Comparison of ENCODE assay signal across 8 mouse cellular contexts in genomic region chr7:27448421-27449206, GRCm38 (mm10). TPM values are rescaled to one million over a fixed set of nuclear protein-coding genes. Genes with fewer than 3 reads are reported as not detected.
DNase-seq lines count a peak whose midpoint lies in the region; ATAC-seq lines count a peak whose summit lies in the region.

No protein-coding gene starts in this region.

- peak overlapping the region; percentile 84 for H3K9ac ChIP-seq in heart, embryonic 13.5 days
- H3K9ac ChIP-seq in limb, embryonic 11.5 days (ENCODE audit: low read length) = no peak overlapping the region
- peak overlapping the region; percentile 67; the same call in 1 of the 2 replicates for H3K9ac ChIP-seq in midbrain, embryonic 16.5 days (ENCODE audit: low read depth, low read length)

- H3K27me3 ChIP-seq in heart, embryonic 13.5 days (replicated peaks) = peaks cover 31% of the 10 kb centered on the region
- peaks cover 24% of the 10 kb centered on the region for H3K27me3 ChIP-seq in limb, embryonic 11.5 days (ENCODE audit: control insufficient read depth, insufficient read depth, low read length)
- no peaks in the 10 kb centered on the region for H3K27me3 ChIP-seq in midbrain, embryonic 16.5 days (ENCODE audit: control insufficient read depth, insufficient read depth, low read depth, low read length)

- no peak for ATAC-seq in heart, embryonic 13.5 days (ENCODE audit: extremely low read depth, insufficient number of reproducible peaks, low FRiP score, low TSS enrichment)
- 0 out of 2 replicates have a peak, but pooled peaks have one; percentile 2 for ATAC-seq in limb, embryonic 11.5 days (ENCODE audit: insufficient number of reproducible peaks, low FRiP score, low TSS enrichment, low read depth)
- no peak for ATAC-seq in midbrain, embryonic 16.5 days

- peak; percentile 16 for DNase-seq in embryo, embryonic 10.5 days (ENCODE audit: low spot score)
- no peak for DNase-seq in embryo, embryonic 10 days (ENCODE audit: low spot score)
- DNase-seq in 3T3-L1 (ENCODE audit: low read depth, low spot score) = peak; percentile 26
- peak; percentile 70 to 76 for DNase-seq in cerebellum, postnatal 10 days
- DNase-seq in limb, embryonic 11.5 days (ENCODE audit: low spot score) = no peak
- DNase-seq in retina, embryonic 14.5 days (ENCODE audit: low spot score) = no peak

- peak overlapping the region; percentile 98 for H3K4me2 ChIP-seq in heart, embryonic 13.5 days
- peak overlapping the region; percentile 89 for H3K4me2 ChIP-seq in limb, embryonic 11.5 days (ENCODE audit: low read depth, severe bottlenecking)
- peak overlapping the region; percentile 92 for H3K4me2 ChIP-seq in midbrain, embryonic 16.5 days (ENCODE audit: low read length)

- H3K36me3 ChIP-seq in heart, embryonic 13.5 days = no peaks in the 10 kb centered on the region
- H3K36me3 ChIP-seq in limb, embryonic 11.5 days (ENCODE audit: control insufficient read depth, insufficient read depth, low read length) = no peaks in the 10 kb centered on the region
- H3K36me3 ChIP-seq in midbrain, embryonic 16.5 days (ENCODE audit: control insufficient read depth, insufficient read depth, low read length) = no peaks in the 10 kb centered on the region

- 47% methylated on average over 15 of the region's 15 CpGs for WGBS in heart, embryonic 13.5 days
- WGBS in limb, embryonic 11.5 days = 59% methylated on average over 15 of the region's 15 CpGs
- WGBS in midbrain, embryonic 16.5 days = 58% methylated on average over 15 of the region's 15 CpGs

- peak overlapping the region; percentile 79 for H3K27ac ChIP-seq in heart, embryonic 13.5 days (replicated peaks)
- H3K27ac ChIP-seq in limb, embryonic 11.5 days (replicated peaks; ENCODE audit: low read depth, low read length) = peak overlapping the region; percentile 42; the same call in 1 of the 2 replicates
- no peak overlapping the region for H3K27ac ChIP-seq in midbrain, embryonic 16.5 days (ENCODE audit: low read length)

- H3K4me3 ChIP-seq in heart, embryonic 13.5 days = peak overlapping the region; percentile 71
- peak overlapping the region; percentile 49 for H3K4me3 ChIP-seq in limb, embryonic 11.5 days (ENCODE audit: low read depth, low read length)
- H3K4me3 ChIP-seq in midbrain, embryonic 16.5 days (ENCODE audit: low read depth, low read length) = peak overlapping the region; percentile 76

- no peaks in the 10 kb centered on the region for H3K9me3 ChIP-seq in heart, embryonic 13.5 days
- H3K9me3 ChIP-seq in limb, embryonic 11.5 days (ENCODE audit: control insufficient read depth, low read length) = no peaks in the 10 kb centered on the region
- H3K9me3 ChIP-seq in midbrain, embryonic 16.5 days (replicated peaks; ENCODE audit: control insufficient read depth, low read length, poor library complexity, severe bottlenecking) = no peaks in the 10 kb centered on the region

- H3K4me1 ChIP-seq in heart, embryonic 13.5 days = peaks cover 28% of the 10 kb centered on the region
- 0 out of 2 replicates have a peak, but pooled peaks cover 4% of the 10 kb centered on the region for H3K4me1 ChIP-seq in limb, embryonic 11.5 days (ENCODE audit: control insufficient read depth, insufficient read depth, low read length)
- H3K4me1 ChIP-seq in midbrain, embryonic 16.5 days (ENCODE audit: control insufficient read depth, insufficient read depth, low read length) = peaks cover 11% of the 10 kb centered on the region

RNA-seq across cellular contexts. Expression of gene Blvrb, which starts 0.8 kb away (rescaled TPM):
- polyA plus RNA-seq in heart, embryonic 13.5 days (2015; fragmentation: Nextera tagmentation; extraction: Ambion mirVana) = 84.7 and 89.0 TPM in 2 replicates
- polyA plus RNA-seq in limb, embryonic 11.5 days (2014; fragmentation: Nextera tagmentation; extraction: Ambion mirVana) = 29.0 and 30.5 TPM in 2 replicates
- polyA plus RNA-seq in midbrain, embryonic 16.5 days (2015; fragmentation: Nextera tagmentation; extraction: Ambion mirVana) = 13.2 and 15.1 TPM in 2 replicates

RNA-seq across cellular contexts. Expression of gene Sptbn4, which starts 1.1 kb away (rescaled TPM):
- polyA plus RNA-seq in heart, embryonic 13.5 days (2015; fragmentation: Nextera tagmentation; extraction: Ambion mirVana) = 0.13 and 0.23 TPM in 2 replicates
- polyA plus RNA-seq in limb, embryonic 11.5 days (2014; fragmentation: Nextera tagmentation; extraction: Ambion mirVana) = 0.15 and 0.27 TPM in 2 replicates
- 3.1 and 4.4 TPM in 2 replicates for polyA plus RNA-seq in midbrain, embryonic 16.5 days (2015; fragmentation: Nextera tagmentation; extraction: Ambion mirVana)

RNA-seq across cellular contexts. Expression of gene Sertad3, which starts 25.0 kb away (rescaled TPM):
- polyA plus RNA-seq in heart, embryonic 13.5 days (2015; fragmentation: Nextera tagmentation; extraction: Ambion mirVana) = 21.1 and 23.2 TPM in 2 replicates
- polyA plus RNA-seq in limb, embryonic 11.5 days (2014; fragmentation: Nextera tagmentation; extraction: Ambion mirVana) = 25.9 and 29.3 TPM in 2 replicates
- 7.1 and 8.4 TPM in 2 replicates for polyA plus RNA-seq in midbrain, embryonic 16.5 days (2015; fragmentation: Nextera tagmentation; extraction: Ambion mirVana)

RNA-seq across cellular contexts. Expression of gene Sertad1, which starts 38.1 kb away (rescaled TPM):
- polyA plus RNA-seq in heart, embryonic 13.5 days (2015; fragmentation: Nextera tagmentation; extraction: Ambion mirVana) = 32.3 and 37.1 TPM in 2 replicates
- 29.0 and 31.5 TPM in 2 replicates for polyA plus RNA-seq in limb, embryonic 11.5 days (2014; fragmentation: Nextera tagmentation; extraction: Ambion mirVana)
- polyA plus RNA-seq in midbrain, embryonic 16.5 days (2015; fragmentation: Nextera tagmentation; extraction: Ambion mirVana) = 7.0 and 9.2 TPM in 2 replicates

RNA-seq across cellular contexts. Expression of gene Prx, which starts 50.5 kb away (rescaled TPM):
- polyA plus RNA-seq in heart, embryonic 13.5 days (2015; fragmentation: Nextera tagmentation; extraction: Ambion mirVana) = 2.0 and 2.1 TPM in 2 replicates
- polyA plus RNA-seq in limb, embryonic 11.5 days (2014; fragmentation: Nextera tagmentation; extraction: Ambion mirVana) = 1.5 and 2.1 TPM in 2 replicates
- polyA plus RNA-seq in midbrain, embryonic 16.5 days (2015; fragmentation: Nextera tagmentation; extraction: Ambion mirVana) = 1.5 TPM in 2 replicates

Comparison
In these comparisons a context has a peak if more than half of its experiments do, and no peak if none do; other contexts are left out.
1. DNase-seq: peak in embryo, embryonic 10.5 days (single experiment), 3T3-L1 (single experiment) and cerebellum, postnatal 10 days (2 of 2); none in embryo, embryonic 10 days (single experiment), limb, embryonic 11.5 days (single experiment) and retina, embryonic 14.5 days (single experiment).
2. Peak in every context shown above with its lines, with median percentiles within 50 percentile points of each other: H3K4me2 ChIP-seq and H3K4me3 ChIP-seq.